Mouse (Mus musculus) neural tube, embryonic 11.5 days (tissue): ENCODE results near the gene Serinc2. TPM values are rescaled to one million over a fixed set of nuclear protein-coding genes. Genes with fewer than 3 reads are reported as not detected.

Experiments
- ATAC-seq: fragments of 200-750 bp; cut with Nextera tagmentation; 2 replicates; pipeline ENCODE4 v1.8.0; 2017; ENCODE audit warnings: moderate number of reproducible peaks, mild to moderate bottlenecking, moderate TSS enrichment, moderate library complexity; ENCODE audit not compliant: insufficient read depth, low FRiP score, low TSS enrichment
- DNase-seq: peaks from one replicate; pipeline ENCODE4 v3.0.0-alpha.2; 2015; ENCODE audit warnings: low spot score
- H3K27ac ChIP-seq: fragments of 300-500 bp; sonication (generic); 2 replicates; pipeline ENCODE4 v1.5.1; 2014; ENCODE audit warnings: low read depth, mild to moderate bottlenecking, low read length
- H3K27me3 ChIP-seq: fragments of 300-500 bp; sonication (generic); 2 replicates; pipeline ENCODE4 v1.6.1; 2014; ENCODE audit warnings: mild to moderate bottlenecking, low read length, mixed read lengths; ENCODE audit not compliant: control insufficient read depth, insufficient read depth
- H3K36me3 ChIP-seq: fragments of 300-500 bp; sonication (generic); 2 replicates; pipeline ENCODE4 v1.6.1; 2014; ENCODE audit warnings: mild to moderate bottlenecking, low read length, moderate library complexity, mixed read lengths; ENCODE audit not compliant: control insufficient read depth, insufficient read depth
- H3K4me1 ChIP-seq: fragments of 300-500 bp; sonication (generic); 2 replicates; pipeline ENCODE4 v1.6.1; 2014; ENCODE audit warnings: low read length, mixed read lengths; ENCODE audit not compliant: control insufficient read depth, insufficient read depth
- H3K4me2 ChIP-seq: fragments of 300-500 bp; sonication (generic); 2 replicates; pipeline ENCODE4 v1.6.1; 2014; ENCODE audit warnings: low read depth, mild to moderate bottlenecking, moderate library complexity
- H3K4me3 ChIP-seq: fragments of 300-500 bp; sonication (generic); 2 replicates; pipeline ENCODE4 v1.5.1; 2014; ENCODE audit warnings: low read depth, low read length
- H3K9ac ChIP-seq: fragments of 300-500 bp; sonication (generic); 2 replicates; pipeline ENCODE4 v1.6.1; 2014; ENCODE audit warnings: mild to moderate bottlenecking, low read length
- H3K9me3 ChIP-seq: fragments of 300-500 bp; sonication (generic); 2 replicates; pipeline ENCODE4 v1.6.1; 2016; ENCODE audit warnings: low read length; ENCODE audit not compliant: control insufficient read depth
- WGBS: fragments of 180-500 bp; shearing (Covaris S2); extraction: QIAGEN DNeasy Blood & Tissue Kit; methylation state at CpG from one replicate; pipeline ENCODE4 v1.1.7; 2014; 5-methylcytosine and 5-hydroxymethylcytosine counted together
- polyA plus RNA-seq: library from polyadenylated mRNA; unstranded; fragments of >200 nt; fragmentation: Nextera tagmentation; extraction: Ambion mirVana; gene quantifications from 2 replicates; pipeline ENCODE4 v1.2.1, GENCODE M21; 2014

The Serinc2 gene
- polyA plus RNA-seq, 1 experiment from 2014 or later, result 58.5 TPM

GRCm38 (mm10) chr4:130213197-130213596, 65.8 kb downstream of the Serinc2 start:
- Histone ChIP-seq H3K9ac (no peak overlapping the region), H3K4me2 (no peak overlapping the region), H3K4me3 (no peak overlapping the region), H3K27ac (no peak overlapping the region), H3K4me1 (no peaks in the 10 kb centered on the region), H3K27me3 (no peaks in the 10 kb centered on the region), H3K36me3 (no peaks in the 10 kb centered on the region), H3K9me3 (no peaks in the 10 kb centered on the region)
- WGBS, result 89% methylated on average over 4 of the region's 4 CpGs
- no peak for ATAC-seq
- no peak for DNase-seq

- H3K4me1 ChIP-seq, result no peaks in the 10 kb centered on the region
- no peaks in the 10 kb centered on the region for H3K27me3 ChIP-seq
- no peak overlapping the region for H3K4me2 ChIP-seq
- ATAC-seq (no peak), DNase-seq (no peak)
- H3K9ac ChIP-seq, result no peak overlapping the region
- H3K4me3 ChIP-seq, result no peak overlapping the region
- no peaks in the 10 kb centered on the region for H3K9me3 ChIP-seq
- H3K36me3 ChIP-seq, result no peaks in the 10 kb centered on the region
- 81% methylated on average over 7 of the region's 7 CpGs for WGBS
- H3K27ac ChIP-seq, result no peak overlapping the region
These were observed 66.6 kb downstream of the Serinc2 start for GRCm38 (mm10) chr4:130212421-130212820.

DNA sequence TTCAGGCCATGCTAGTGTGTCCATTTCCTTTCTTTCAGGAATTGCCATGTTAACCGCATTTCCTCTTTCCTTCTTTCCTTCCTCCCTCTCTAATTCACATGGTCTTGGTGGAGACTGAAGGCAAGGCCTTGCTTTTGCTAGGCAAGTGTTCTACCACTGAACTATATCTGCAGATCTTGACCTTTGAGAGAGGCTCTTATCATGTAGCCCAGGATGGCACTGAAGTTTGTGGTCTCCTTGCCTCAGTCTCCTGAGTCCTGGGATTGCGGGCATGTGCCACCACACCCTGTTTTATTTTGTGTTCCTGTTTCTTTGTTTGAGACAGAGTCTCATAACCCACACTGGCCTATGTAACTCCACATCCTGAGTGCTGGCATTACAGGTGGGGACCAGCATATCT, 67.1 kb downstream of the Serinc2 start:
- H3K27ac ChIP-seq, result no peak overlapping the region
- no peaks in the 10 kb centered on the region for H3K36me3 ChIP-seq
- no peaks in the 10 kb centered on the region for H3K9me3 ChIP-seq
- DNase-seq, result no peak
- WGBS, result 83% methylated on average over 2 of the region's 2 CpGs
- no peak overlapping the region for H3K9ac ChIP-seq
- H3K27me3 ChIP-seq, result no peaks in the 10 kb centered on the region
- no peak for ATAC-seq
- H3K4me3 ChIP-seq, result no peak overlapping the region
- H3K4me1 ChIP-seq, result no peaks in the 10 kb centered on the region
- no peak overlapping the region for H3K4me2 ChIP-seq

Other genes starting within 250 kb of the Serinc2 start
- gene Col16a1, start 231.4 kb downstream of the Serinc2 start, polyA plus RNA-seq, result 3.7 and 5.2 TPM in 2 replicates
- 73.5 and 75.0 TPM in 2 replicates for gene Pef1, start 176.6 kb downstream of the Serinc2 start, polyA plus RNA-seq
- 0.20 and 0.49 TPM in 2 replicates for gene Hcrtr1, start 139.8 kb downstream of the Serinc2 start, polyA plus RNA-seq
- 4.7 and 5.0 TPM in 2 replicates for gene Tinagl1, start 104.1 kb downstream of the Serinc2 start, polyA plus RNA-seq
- gene Gm853, start 56.8 kb downstream of the Serinc2 start, polyA plus RNA-seq, result not detected in 2 replicates
- gene Fabp3, start 29.4 kb upstream of the Serinc2 start, polyA plus RNA-seq, result 31.5 and 32.7 TPM in 2 replicates
- not detected in 2 replicates for gene Gm10570, start 29.5 kb upstream of the Serinc2 start, polyA plus RNA-seq
- gene Zcchc17, start 80.7 kb upstream of the Serinc2 start, polyA plus RNA-seq, result 76.3 and 79.9 TPM in 2 replicates
- 200 and 201 TPM in 2 replicates for gene Snrnp40, start 80.9 kb upstream of the Serinc2 start, polyA plus RNA-seq